Mouse (Mus musculus) brain, embryonic 14.5 days (tissue): ENCODE results near the gene Adamtsl3.

Source experiments
- CTCF ChIP-seq: fragments of 200-500 bp; IDR thresholded peaks from 2 replicates; pipeline ENCODE4 v1.5.1; 2012; ENCODE audit warnings: inconsistent platforms, mild to moderate bottlenecking, moderate library complexity, borderline replicate concordance; ENCODE audit not compliant: insufficient read depth, insufficient read length; ENCODE audit errors: extremely low read depth
- POLR2A ChIP-seq: fragments of 200-500 bp; IDR thresholded peaks from 2 replicates; pipeline ENCODE4 v1.6.1; 2012; ENCODE audit warnings: mild to moderate bottlenecking, inconsistent platforms, borderline replicate concordance; ENCODE audit not compliant: poor library complexity, insufficient read depth, insufficient read length, severe bottlenecking; ENCODE audit errors: extremely low read depth

GRCm38 (mm10) chr7:82395239-82395638, 59.7 kb downstream of the Adamtsl3 start:
- TF ChIP-seq CTCF (no peak), POLR2A (no peak)
